Mouse (Mus musculus) Patski (cell line): ENCODE results near the gene Ces1b. TPM values are rescaled to one million over a fixed set of nuclear protein-coding genes. Genes with fewer than 3 reads are reported as not detected.

Experiments used
- ATAC-seq: fragments of 100-300 bp; one replicate; pipeline ENCODE4 v1.8.0; 2021
- CTCF ChIA-PET: fragments of 350-600 bp; sonication (Branson Sonifier 250); formaldehyde crosslinking; loops from one replicate; lab custom pipeline; 2022; ENCODE audit warnings: inconsistent platforms; lab: Charles Lee
- POLR2A ChIA-PET: fragments of 350-600 bp; sonication (Branson Sonifier 250); formaldehyde crosslinking; loops from one replicate; lab custom pipeline; 2022; ENCODE audit warnings: antibody characterized with exemption, inconsistent platforms; lab: Charles Lee
- DNase-seq: peaks from one replicate; pipeline ENCODE4 v3.0.0-alpha.2; 2011; ENCODE audit warnings: low read depth, low spot score
- H3K27me3 ChIP-seq: fragments of 371-371 bp; one replicate; pipeline ENCODE4 v1.5.1; 2021
- CTCF ChIP-seq: fragments of 100-300 bp; IDR thresholded peaks from one replicate; pipeline ENCODE4 v1.5.1; 2021
- in situ Hi-C: fragments of 300-500 bp; cut with MboI; formaldehyde crosslinking; loops from 3 replicates; pipeline ENCODE4 v1.11.1; 2018; ENCODE audit warnings: low pct_unique_long_range_greater_than_20kb, mixed read lengths
- polyA plus RNA-seq: library from polyadenylated mRNA; unstranded; gene quantifications from one replicate; pipeline ENCODE4 v1.2.3, GENCODE M21; 2021

The Ces1b gene
- not detected for polyA plus RNA-seq

GRCm38 (mm10) chr8:93079887-93080286 lies at the start of gene Ces1b:
Ces1b (minus strand) TSS chr8:93080017.
- POLR2A ChIA-PET = no interaction called here
- in situ Hi-C loops = no loop called here
- DNase-seq (no peak), ATAC-seq (no peak)
- CTCF ChIA-PET = no interaction called here
- TF ChIP-seq CTCF = no peak
- H3K27me3 ChIP-seq = no peaks in the 10 kb centered on the region

DNA sequence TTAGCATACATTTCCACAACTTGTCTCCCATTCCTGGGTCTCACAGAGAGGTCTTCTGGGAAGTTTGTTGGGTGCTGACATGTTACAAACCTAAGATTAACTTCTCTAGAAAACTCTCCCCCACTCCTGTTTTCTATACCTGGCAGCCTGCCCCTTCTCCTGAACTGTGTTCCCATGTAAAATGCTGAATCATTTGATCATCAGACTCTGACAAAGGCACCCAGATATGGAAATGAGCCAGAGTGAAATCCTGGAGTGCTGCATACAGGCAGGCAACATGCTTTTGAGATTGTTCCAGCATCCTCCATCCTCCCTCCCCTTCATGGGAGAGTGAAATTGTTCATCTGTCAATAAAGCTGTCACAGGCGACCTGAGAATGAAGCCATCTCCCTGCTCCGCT lies 46.7 kb upstream of the Ces1b start:
- CTCF ChIA-PET = no interaction called here
- no peak for TF ChIP-seq CTCF
- DNase-seq (no peak), ATAC-seq (no peak)
- in situ Hi-C loops = no loop called here
- H3K27me3 ChIP-seq = no peaks in the 10 kb centered on the region
- POLR2A ChIA-PET = no interaction called here

DNA sequence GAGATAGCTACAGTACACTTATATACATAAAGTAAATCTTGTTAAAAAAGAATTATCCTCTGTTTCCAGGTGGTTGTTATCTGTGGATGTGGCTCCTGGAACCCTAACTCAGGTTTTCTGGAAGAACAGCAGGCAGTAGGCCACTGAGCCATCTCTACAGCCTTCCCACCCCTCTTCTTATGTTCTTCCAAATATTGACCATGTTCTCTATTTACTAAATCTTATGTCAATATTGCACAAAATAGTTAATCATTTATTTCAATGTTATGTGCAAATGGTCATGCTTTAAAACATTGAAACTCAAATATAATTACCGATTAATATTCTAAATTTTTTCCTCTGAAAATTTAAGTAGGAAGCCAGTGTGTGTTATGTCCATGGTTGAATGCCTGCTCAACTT lies 42.2 kb upstream of the Ces1b start:
- no peak for DNase-seq
- TF ChIP-seq CTCF = no peak
- POLR2A ChIA-PET = no interaction called here
- no peaks in the 10 kb centered on the region for H3K27me3 ChIP-seq
- CTCF ChIA-PET = no interaction called here
- in situ Hi-C loops = no loop called here
- ATAC-seq = no peak

DNA sequence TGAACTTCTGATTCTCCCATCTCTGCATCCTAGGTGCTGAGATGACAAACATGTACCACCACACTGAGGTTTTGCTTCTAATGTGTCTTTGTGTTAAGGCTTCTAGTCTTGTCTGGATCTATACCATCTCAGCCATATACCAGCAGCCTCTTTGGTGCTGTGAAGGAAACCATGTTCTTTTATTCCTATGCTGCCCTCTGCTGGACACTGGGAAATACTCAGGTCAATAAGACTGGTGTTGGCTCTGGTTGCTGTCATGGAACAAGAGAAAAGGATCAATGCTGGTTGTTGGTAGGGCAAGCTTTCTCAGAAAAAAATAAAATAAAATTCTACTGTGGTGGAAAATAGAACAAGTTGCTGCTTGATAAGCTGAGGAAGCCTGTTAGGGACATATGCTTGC lies 15.6 kb upstream of the Ces1b start:
- ChIA-PET CTCF (no interaction called here), POLR2A (no interaction called here)
- ATAC-seq (no peak), DNase-seq (no peak)
- TF ChIP-seq CTCF = peak; percentile 59
- H3K27me3 ChIP-seq = no peaks in the 10 kb centered on the region
- in situ Hi-C loops = loop anchor here (5.0 kb wide), 1 partner anchor 83 kb away; no protein-coding TSS in a partner anchor

- POLR2A ChIA-PET = no interaction called here
- DNase-seq (no peak), ATAC-seq (no peak)
- in situ Hi-C loops = no loop called here
- TF ChIP-seq CTCF = no peak
- H3K27me3 ChIP-seq = no peaks in the 10 kb centered on the region
- CTCF ChIA-PET = no interaction called here
These were observed 11.5 kb upstream of the Ces1b start for GRCm38 (mm10) chr8:93091324-93091723.

GRCm38 (mm10) chr8:93088686-93089122 lies 8.9 kb upstream of the Ces1b start:
- ATAC-seq (no peak), DNase-seq (no peak)
- no peaks in the 10 kb centered on the region for H3K27me3 ChIP-seq
- POLR2A ChIA-PET = no interaction called here
- TF ChIP-seq CTCF = no peak
- CTCF ChIA-PET = no interaction called here
- in situ Hi-C loops = no loop called here

DNA sequence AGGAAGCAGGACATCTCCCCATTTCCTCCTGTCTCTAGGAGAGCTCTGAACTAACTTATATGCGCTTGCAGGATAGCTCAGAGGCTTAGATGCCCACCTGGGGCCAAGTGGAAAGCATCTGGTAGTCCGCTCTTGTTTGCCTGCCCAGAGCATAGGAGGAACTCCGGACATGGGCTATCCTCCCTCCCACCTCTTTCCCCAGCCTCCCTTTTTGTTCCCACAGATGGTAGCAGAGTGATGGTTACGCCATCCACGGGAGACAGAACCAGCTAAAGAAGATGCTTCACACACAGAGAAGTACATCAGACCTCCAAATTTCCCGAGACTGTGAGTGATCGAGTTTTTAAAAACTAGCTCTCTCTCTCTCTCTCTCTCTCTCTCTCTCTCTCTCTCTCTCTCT lies 8.4 kb upstream of the Ces1b start:
- ChIA-PET POLR2A (no interaction called here), CTCF (no interaction called here)
- DNase-seq (no peak), ATAC-seq (no peak)
- no peaks in the 10 kb centered on the region for H3K27me3 ChIP-seq
- in situ Hi-C loops = no loop called here
- no peak for TF ChIP-seq CTCF

- in situ Hi-C loops = no loop called here
- DNase-seq (no peak), ATAC-seq (no peak)
- TF ChIP-seq CTCF = no peak
- H3K27me3 ChIP-seq = no peaks in the 10 kb centered on the region
- CTCF ChIA-PET = no interaction called here
- POLR2A ChIA-PET = no interaction called here
These were observed 4.6 kb downstream of the Ces1b start for GRCm38 (mm10) chr8:93075251-93075650.

- H3K27me3 ChIP-seq = peaks cover 6% of the 10 kb centered on the region
- CTCF ChIA-PET = no interaction called here
- in situ Hi-C loops = no loop called here
- TF ChIP-seq CTCF = no peak
- ATAC-seq (no peak), DNase-seq (no peak)
- POLR2A ChIA-PET = no interaction called here
These were observed 16.2 kb downstream of the Ces1b start for GRCm38 (mm10) chr8:93063416-93064117.

GRCm38 (mm10) chr8:93059185-93059584 lies 20.6 kb downstream of the Ces1b start:
- peak; percentile 73 for TF ChIP-seq CTCF
- in situ Hi-C loops = no loop called here
- ChIA-PET POLR2A (interaction anchor here (0.7 kb wide), 1 partner anchor 1633 kb away, joined by 3 read pairs; no protein-coding TSS in a partner anchor), CTCF (interaction anchor here (1.4 kb wide), 1 partner anchor 11 kb away, joined by 4 read pairs; the partner anchor contains the start of gene Ces1a)
- peaks cover 14% of the 10 kb centered on the region for H3K27me3 ChIP-seq
- DNase-seq (no peak), ATAC-seq (no peak)

- TF ChIP-seq CTCF = no peak
- no peak for DNase-seq
- ChIA-PET POLR2A (no interaction called here), CTCF (no interaction called here)
- in situ Hi-C loops = no loop called here
- ATAC-seq = no peak
- peaks cover 9% of the 10 kb centered on the region for H3K27me3 ChIP-seq
These were observed 24.6 kb downstream of the Ces1b start for GRCm38 (mm10) chr8:93055238-93055637.
